Mouse (Mus musculus) liver, embryonic 13.5 days (tissue): Measurements from ENCODE around the gene Trnau1ap. TPM values are rescaled to one million over a fixed set of nuclear protein-coding genes. Genes with fewer than 3 reads are reported as not detected.
"Not testable (repeated sequence)": the region's sequence is repeated elsewhere in the genome, so short reads cannot be mapped to it uniquely, and the experiment has no call there.

Source experiments
- ATAC-seq: fragments of 200-750 bp; cut with Nextera tagmentation; 2 replicates; pipeline ENCODE4 v1.8.0; 2017; ENCODE audit warnings: low read depth, mild to moderate bottlenecking, moderate number of reproducible peaks, moderate library complexity
- DNase-seq: peaks from one replicate; pipeline ENCODE4 v3.0.0; 2022
- H3K27ac ChIP-seq: fragments of 300-500 bp; sonication (generic); 2 replicates; pipeline ENCODE4 v1.5.1; 2015; ENCODE audit warnings: moderate library complexity, mild to moderate bottlenecking, inconsistent platforms
- H3K27me3 ChIP-seq: fragments of 300-500 bp; sonication (generic); 2 replicates; pipeline ENCODE4 v1.6.1; 2015; ENCODE audit warnings: mild to moderate bottlenecking, inconsistent platforms
- H3K36me3 ChIP-seq: fragments of 300-500 bp; sonication (generic); 2 replicates; pipeline ENCODE4 v1.6.1; 2015; ENCODE audit warnings: mild to moderate bottlenecking, inconsistent platforms
- H3K4me1 ChIP-seq: fragments of 300-500 bp; sonication (generic); replicated peaks from 2 replicates; pipeline ENCODE4 v1.6.1; 2015; ENCODE audit warnings: inconsistent platforms
- H3K4me2 ChIP-seq: fragments of 300-500 bp; sonication (generic); 2 replicates; pipeline ENCODE4 v1.6.1; 2015; ENCODE audit warnings: inconsistent platforms, mild to moderate bottlenecking, moderate library complexity
- H3K4me3 ChIP-seq: fragments of 300-500 bp; sonication (generic); replicated peaks from 2 replicates; pipeline ENCODE4 v1.5.1; 2015; ENCODE audit warnings: mild to moderate bottlenecking, inconsistent platforms
- H3K9ac ChIP-seq: fragments of 300-500 bp; sonication (generic); 2 replicates; pipeline ENCODE4 v1.6.1; 2015; ENCODE audit warnings: mild to moderate bottlenecking, inconsistent platforms
- H3K9me3 ChIP-seq: fragments of 300-500 bp; sonication (generic); replicated peaks from 2 replicates; pipeline ENCODE4 v1.6.1; 2016; ENCODE audit warnings: inconsistent platforms
- WGBS: fragments of 180-500 bp; shearing (Covaris S2); methylation state at CpG from one replicate; pipeline ENCODE4 v1.1.7; 2015; ENCODE audit not compliant: insufficient replicate concordance; 5-methylcytosine and 5-hydroxymethylcytosine counted together
- polyA plus RNA-seq: library from polyadenylated mRNA; unstranded; fragments of >200 nt; fragmentation: Nextera tagmentation; extraction: Ambion mirVana; gene quantifications from 2 replicates; pipeline ENCODE4 v1.2.1, GENCODE M21; 2015

Trnau1ap gene
- polyA plus RNA-seq, 1 experiment from 2014 or later, result 43.1 TPM

- peak overlapping the region; percentile 83 for H3K4me3 ChIP-seq
- H3K9ac ChIP-seq, result peak overlapping the region; percentile 92
- H3K36me3 ChIP-seq, result peaks cover 50% of the 10 kb centered on the region
- peak overlapping the region; percentile 96 for H3K27ac ChIP-seq
- H3K9me3 ChIP-seq, result no peaks in the 10 kb centered on the region
- 14% methylated on average over 10 of the region's 10 CpGs for WGBS
- peak overlapping the region; percentile 84 for H3K4me2 ChIP-seq
- peak; percentile 33; the same call in 1 of the 2 replicates for ATAC-seq
- peaks cover 34% of the 10 kb centered on the region for H3K4me1 ChIP-seq
- no peaks in the 10 kb centered on the region for H3K27me3 ChIP-seq
- DNase-seq, result peak; percentile 49
Observed at GRCm38 (mm10) chr4:132309849-132310472, 19.4 kb downstream of the Trnau1ap start.

GRCm38 (mm10) chr4:132309140-132309848 is 20.0 kb downstream of the Trnau1ap start:
- peak overlapping the region; percentile 92 for H3K9ac ChIP-seq
- DNase-seq, result peak; percentile 45
- H3K9me3 ChIP-seq, result no peaks in the 10 kb centered on the region
- H3K36me3 ChIP-seq, result peaks cover 48% of the 10 kb centered on the region
- under 1% methylated on average over 15 of the region's 15 CpGs for WGBS
- H3K4me3 ChIP-seq, result peak overlapping the region; percentile 83
- peak overlapping the region; percentile 84 for H3K4me2 ChIP-seq
- no peak for ATAC-seq
- peak overlapping the region; percentile 96 for H3K27ac ChIP-seq
- H3K27me3 ChIP-seq, result no peaks in the 10 kb centered on the region
- H3K4me1 ChIP-seq, result peaks cover 36% of the 10 kb centered on the region

- under 1% methylated on average over 41 of the region's 41 CpGs for WGBS
Observed at GRCm38 (mm10) chr4:132308437-132309139, 20.8 kb downstream of the Trnau1ap start.

GRCm38 (mm10) chr4:132306004-132306403 is 23.3 kb downstream of the Trnau1ap start:
- Histone ChIP-seq H3K4me2 (no peak overlapping the region), H3K9me3 (no peaks in the 10 kb centered on the region), H3K4me3 (no peak overlapping the region), H3K27ac (no peak overlapping the region), H3K27me3 (no peaks in the 10 kb centered on the region), H3K9ac (no peak overlapping the region), H3K36me3 (peaks cover 19% of the 10 kb centered on the region), H3K4me1 (peaks cover 48% of the 10 kb centered on the region)
- WGBS, result 61% methylated on average over 6 of the region's 6 CpGs
- DNase-seq (no peak), ATAC-seq (no peak)

More at GRCm38 (mm10) chr4:132308437-132309139, 20.8 kb downstream of the Trnau1ap start:
- Histone ChIP-seq H3K4me2 (peak overlapping the region; percentile 84), H3K9me3 (no peaks in the 10 kb centered on the region), H3K27me3 (no peaks in the 10 kb centered on the region), H3K9ac (peak overlapping the region; percentile 92), H3K4me1 (peaks cover 36% of the 10 kb centered on the region), H3K36me3 (peaks cover 41% of the 10 kb centered on the region), H3K27ac (peak overlapping the region; percentile 96), H3K4me3 (peak overlapping the region; percentile 83)
- ATAC-seq (peak; percentile 85), DNase-seq (peak; percentile 79)

GRCm38 (mm10) chr4:132305276-132305675 is 24.1 kb downstream of the Trnau1ap start:
- Histone ChIP-seq H3K36me3 (peaks cover 12% of the 10 kb centered on the region), H3K4me1 (peaks cover 43% of the 10 kb centered on the region), H3K27ac (0 out of 2 replicates have a peak overlapping the region, but pooled peaks have one; percentile 1), H3K4me2 (no peak overlapping the region), H3K9me3 (no peaks in the 10 kb centered on the region), H3K27me3 (no peaks in the 10 kb centered on the region), H3K9ac (no peak overlapping the region), H3K4me3 (no peak overlapping the region)
- WGBS, result 28% methylated on average over 8 of the region's 8 CpGs
- ATAC-seq, result no peak
- no peak for DNase-seq

- not testable (repeated sequence) for H3K27me3 ChIP-seq, H3K36me3 ChIP-seq, H3K27ac ChIP-seq, ATAC-seq, H3K9me3 ChIP-seq, DNase-seq
- Histone ChIP-seq H3K4me2 (peak overlapping the region; percentile 86), H3K4me1 (peaks cover 36% of the 10 kb centered on the region), H3K4me3 (peak overlapping the region; percentile 64), H3K9ac (peak overlapping the region; percentile 74)
- 32% methylated on average over 6 of the region's 6 CpGs for WGBS
Observed at GRCm38 (mm10) chr4:132303484-132303883, 25.9 kb downstream of the Trnau1ap start.

- H3K4me1 ChIP-seq, result peaks cover 33% of the 10 kb centered on the region
- H3K4me2 ChIP-seq, result peak within 1 kb of the TSS; percentile 86
- ATAC-seq, result peak; percentile 76
- H3K36me3 ChIP-seq, result no peaks in the 10 kb centered on the region
- peak within 1 kb of the TSS; percentile 64 for H3K4me3 ChIP-seq
- no peaks in the 10 kb centered on the region for H3K27me3 ChIP-seq
- H3K27ac ChIP-seq, result peak within 1 kb of the TSS; percentile 69
- WGBS, result 2% methylated on average over 31 of the region's 31 CpGs
- DNase-seq, result peak; percentile 50
- peak within 1 kb of the TSS; percentile 74 for H3K9ac ChIP-seq
- no peaks in the 10 kb centered on the region for H3K9me3 ChIP-seq
Observed at GRCm38 (mm10) chr4:132302939-132303479, 26.3 kb downstream of the Trnau1ap start, which contains the start of gene Rab42. Gene Rab42, minus strand, starts transcription at chr4:132303385.

- H3K9ac ChIP-seq, result peak overlapping the region; percentile 74
- no peak for ATAC-seq
- DNase-seq, result no peak
- H3K36me3 ChIP-seq, result no peaks in the 10 kb centered on the region
- peaks cover 33% of the 10 kb centered on the region for H3K4me1 ChIP-seq
- peak overlapping the region; percentile 64 for H3K4me3 ChIP-seq
- 55% methylated on average over 16 of the region's 16 CpGs for WGBS
- H3K27ac ChIP-seq, result peak overlapping the region; percentile 69
- H3K27me3 ChIP-seq, result no peaks in the 10 kb centered on the region
- H3K9me3 ChIP-seq, result no peaks in the 10 kb centered on the region
- H3K4me2 ChIP-seq, result peak overlapping the region; percentile 86
Observed at GRCm38 (mm10) chr4:132301965-132302938, 27.1 kb downstream of the Trnau1ap start.

GRCm38 (mm10) chr4:132301486-132301885 is 27.9 kb downstream of the Trnau1ap start:
- no peak for ATAC-seq
- DNase-seq, result no peak
- peaks cover 33% of the 10 kb centered on the region for H3K4me1 ChIP-seq
- 0 out of 2 replicates have a peak overlapping the region, but pooled peaks have one; percentile 2 for H3K27ac ChIP-seq
- no peak overlapping the region for H3K4me2 ChIP-seq
- no peak overlapping the region for H3K4me3 ChIP-seq
- WGBS, result 83% methylated on average over 6 of the region's 6 CpGs
- H3K9ac ChIP-seq, result no peak overlapping the region
- H3K36me3 ChIP-seq, result no peaks in the 10 kb centered on the region
- H3K9me3 ChIP-seq, result no peaks in the 10 kb centered on the region
- no peaks in the 10 kb centered on the region for H3K27me3 ChIP-seq

GRCm38 (mm10) chr4:132299849-132300248 is 29.5 kb downstream of the Trnau1ap start:
- no peaks in the 10 kb centered on the region for H3K27me3 ChIP-seq

More at GRCm38 (mm10) chr4:132299849-132300248, 29.5 kb downstream of the Trnau1ap start:
- no peak overlapping the region for H3K27ac ChIP-seq
- ATAC-seq (no peak), DNase-seq (no peak)
- no peak overlapping the region for H3K9ac ChIP-seq
- H3K36me3 ChIP-seq, result no peaks in the 10 kb centered on the region
- H3K4me2 ChIP-seq, result no peak overlapping the region
- H3K9me3 ChIP-seq, result no peaks in the 10 kb centered on the region
- no peak overlapping the region for H3K4me3 ChIP-seq
- WGBS, result 75% methylated on average over 1 of the region's 1 CpGs
- peaks cover 21% of the 10 kb centered on the region for H3K4me1 ChIP-seq
